Comparison of ENCODE assay signal across 8 mouse cellular contexts in the genomic region with DNA sequence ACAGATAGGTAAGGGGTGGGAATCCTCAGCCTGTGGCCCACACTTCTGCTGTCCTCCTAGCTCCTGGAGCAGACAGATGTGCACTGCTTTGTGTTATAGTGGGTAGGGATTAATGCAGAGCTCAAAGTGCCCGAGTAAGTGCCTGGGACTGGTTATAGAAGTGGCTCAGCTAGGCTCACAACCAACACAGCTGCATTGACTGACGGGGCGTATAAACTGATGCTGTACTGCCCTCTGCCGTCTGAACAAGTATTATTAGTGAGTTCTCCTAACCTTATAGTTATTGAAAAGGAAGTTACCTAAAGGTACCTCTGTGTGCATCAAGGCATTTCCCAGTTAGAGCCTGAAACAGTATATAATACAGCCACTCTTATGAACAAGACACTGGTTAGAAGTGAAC.
DNase-seq lines count a peak whose midpoint lies in the region; ATAC-seq and TF ChIP-seq lines count a peak whose summit lies in the region.

No protein-coding gene starts in this region.

- WGBS in forebrain, embryonic 10.5 days, result 4% methylated on average over 4 of the region's 4 CpGs
- 10% methylated on average over 4 of the region's 4 CpGs for WGBS in hindbrain, postnatal 0 days

- H3K27me3 ChIP-seq in forebrain, embryonic 10.5 days (ENCODE audit: poor library complexity, severe bottlenecking), result no peaks in the 10 kb centered on the region
- H3K27me3 ChIP-seq in hindbrain, postnatal 0 days (ENCODE audit: insufficient read depth, low read length), result no peaks in the 10 kb centered on the region

- H3K9me3 ChIP-seq in forebrain, embryonic 10.5 days, result no peaks in the 10 kb centered on the region
- no peaks in the 10 kb centered on the region for H3K9me3 ChIP-seq in hindbrain, postnatal 0 days (ENCODE audit: low read length)

- H3K27ac ChIP-seq in forebrain, embryonic 10.5 days, result no peak overlapping the region
- no peak overlapping the region for H3K27ac ChIP-seq in hindbrain, postnatal 0 days

- H3K4me3 ChIP-seq in forebrain, embryonic 10.5 days, result no peak overlapping the region
- no peak overlapping the region for H3K4me3 ChIP-seq in hindbrain, postnatal 0 days (ENCODE audit: low read length)

- peak; percentile 68 for DNase-seq in MEL-GATA-1-ER (ENCODE audit: extremely low read depth, low read depth)
- peak; percentile 56 to 73 for DNase-seq in adrenal gland, postnatal 36 days
- DNase-seq in forebrain, embryonic 10.5 days (ENCODE audit: extremely low spot score, low spot score), result peak; percentile 52
- peak; percentile 84 for DNase-seq in hindbrain, postnatal 0 days (ENCODE audit: low spot score)
- DNase-seq in layer of hippocampus, postnatal 36 days, result peak; percentile 15 to 20
- peak; percentile 8 for DNase-seq in retina, postnatal 7 days (ENCODE audit: low read depth, low spot score)
- DNase-seq in urinary bladder, postnatal 36 days (ENCODE audit: low spot score in 2 of 2), result peak; percentile 49 to 50

- H3K9ac ChIP-seq in hindbrain, postnatal 0 days (replicated peaks; ENCODE audit: low read length), result no peak overlapping the region

- peak; percentile 84 for ATAC-seq in hindbrain, postnatal 0 days
- peak; percentile 80 for ATAC-seq in megakaryocyte, adult 5-6 weeks (ENCODE audit: poor library complexity, severe bottlenecking)

- peak; percentile 76 for TF ChIP-seq CTCF in hindbrain, postnatal 0 days (IDR thresholded peaks at IDR 0.05; ENCODE audit: low read depth)

- no peak overlapping the region for H3K4me2 ChIP-seq in hindbrain, postnatal 0 days (ENCODE audit: low read depth, low read length)

- H3K4me1 ChIP-seq in forebrain, embryonic 10.5 days, result no peaks in the 10 kb centered on the region
- H3K4me1 ChIP-seq in hindbrain, postnatal 0 days (ENCODE audit: insufficient read depth, low read length), result no peaks in the 10 kb centered on the region

- no peaks in the 10 kb centered on the region for H3K36me3 ChIP-seq in forebrain, embryonic 10.5 days (replicated peaks)
- no peaks in the 10 kb centered on the region for H3K36me3 ChIP-seq in hindbrain, postnatal 0 days (ENCODE audit: insufficient read depth, low read length)

Comparison
In these comparisons a context has a peak if more than half of its experiments do, and no peak if none do; other contexts are left out.
1. DNase-seq: peak in every context shown above with its lines; median percentile 84 in hindbrain, postnatal 0 days; 68 in MEL-GATA-1-ER; 64 in adrenal gland, postnatal 36 days; 52 in forebrain, embryonic 10.5 days; 50 in urinary bladder, postnatal 36 days; 18 in layer of hippocampus, postnatal 36 days; 8 in retina, postnatal 7 days.